In the genomic region with DNA sequence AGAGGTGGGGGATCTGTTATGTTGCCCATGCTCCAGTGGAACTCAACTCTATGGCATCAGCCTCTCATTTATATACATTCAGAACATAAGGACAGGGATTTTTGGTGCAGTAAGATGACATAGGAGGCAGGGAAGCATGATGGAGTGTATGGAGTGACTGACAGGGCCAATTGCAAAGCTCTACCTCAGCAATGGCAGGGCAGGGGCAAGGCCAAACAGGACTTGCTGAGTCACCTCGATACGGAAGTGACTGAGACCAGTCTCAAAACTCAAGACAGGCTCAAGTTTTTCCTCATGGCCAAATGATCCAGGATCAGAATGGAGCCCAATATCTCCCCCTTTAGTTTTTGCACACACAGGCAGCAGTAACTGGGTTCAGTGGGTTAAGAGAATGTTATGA, we compare ENCODE assay signal across 18 mouse cellular contexts. TPM values are rescaled to one million over a fixed set of nuclear protein-coding genes. Genes with fewer than 3 reads are reported as not detected.
"Had no signal": no experiment of that assay in that cellular context is flagged by ENCODE, and none has a peak within 500 bp of the region (broad histone marks: within the 10 kb centered on the region; RNA-seq: fewer than 3 reads in every experiment).

No protein-coding gene starts in this region.

- ATAC-seq: liver, embryonic 12.5 days; midbrain, embryonic 15.5 days had no signal

- H3K27ac ChIP-seq: kidney, postnatal 0 days; layer of hippocampus, adult 2 months; liver, embryonic 12.5 days; midbrain, embryonic 15.5 days; neural tube, embryonic 12.5 days; stomach, embryonic 15.5 days had no signal

- H3K27me3 ChIP-seq: liver, embryonic 12.5 days; megakaryocyte, embryonic 14.5 days; midbrain, embryonic 15.5 days; neural tube, embryonic 12.5 days; stomach, embryonic 15.5 days had no signal

- H3K4me2 ChIP-seq: liver, embryonic 12.5 days; lung, embryonic 14.5 days; midbrain, embryonic 11.5 days; midbrain, embryonic 15.5 days; neural tube, embryonic 12.5 days; stomach, embryonic 15.5 days had no signal

- H3K4me3 ChIP-seq: layer of hippocampus, adult 2 months; liver, embryonic 12.5 days; megakaryocyte, embryonic 14.5 days; midbrain, embryonic 15.5 days; neural tube, embryonic 12.5 days; stomach, embryonic 15.5 days had no signal

- H3K9ac ChIP-seq: liver, embryonic 12.5 days; lung, embryonic 14.5 days; midbrain, embryonic 15.5 days; neural tube, embryonic 12.5 days; stomach, embryonic 15.5 days had no signal

- H3K9me3 ChIP-seq: liver, embryonic 12.5 days; megakaryocyte, embryonic 14.5 days; midbrain, embryonic 15.5 days; neural tube, embryonic 12.5 days; stomach, embryonic 15.5 days had no signal

- DNase-seq: kidney, adult 9 months; kidney, postnatal 4 days; left cerebral cortex, postnatal 4 days; lung, embryonic 14.5 days; lung, postnatal 10 days; lung, postnatal 4 days; right cerebral cortex, postnatal 4 days; thymus, postnatal 4 days had no signal

- H3K4me1 ChIP-seq: midbrain, embryonic 15.5 days; neural tube, embryonic 12.5 days; stomach, embryonic 15.5 days had no signal

RNA-seq across cellular contexts. Expression of gene Apod, which starts 58.5 kb away (rescaled TPM):
- total RNA-seq: monocyte, adult 5-6 weeks had no signal
- polyA plus RNA-seq: liver, embryonic 12.5 days; liver, embryonic 16.5 days; lung, embryonic 14.5 days had no signal
